Mouse (Mus musculus) megakaryocyte, embryonic 14.5 days (primary cell): ENCODE results near the gene Smc3.

Experiments used
- FLI1 ChIP-seq: IDR thresholded peaks from 2 replicates; pipeline ENCODE4 v1.6.1; 2012; ENCODE audit warnings: low read length, inconsistent platforms, mixed read lengths
- GATA1 ChIP-seq: IDR thresholded peaks from 3 replicates; pipeline ENCODE4 v1.6.1; 2012; ENCODE audit warnings: mixed read lengths, low read length, inconsistent platforms, borderline replicate concordance

DNA sequence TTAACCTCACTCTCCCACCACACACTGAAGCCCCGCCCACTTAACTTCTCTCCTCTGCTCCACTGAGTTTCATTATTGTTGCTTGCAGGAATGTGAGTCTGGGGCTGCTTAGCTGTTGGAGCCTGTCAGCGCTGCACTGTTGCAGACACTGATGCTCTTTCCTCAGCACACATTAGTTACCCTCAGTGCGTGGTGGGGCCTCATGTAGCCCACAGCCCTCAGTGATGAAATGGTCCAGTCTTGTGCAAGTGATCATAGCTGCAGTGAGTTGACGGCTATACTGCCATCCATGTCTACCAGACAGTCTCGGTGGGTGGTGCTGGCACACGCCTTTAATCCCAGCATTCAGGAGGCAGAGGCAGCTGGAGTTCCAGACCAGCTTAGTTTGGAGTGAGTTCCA is 8.7 kb downstream of the Smc3 start:
- TF ChIP-seq GATA1 (no peak), FLI1 (no peak)
